Mouse (Mus musculus) forebrain, postnatal 0 days (tissue): Measurements from ENCODE around the gene Orai1. TPM values are rescaled to one million over a fixed set of nuclear protein-coding genes. Genes with fewer than 3 reads are reported as not detected.

ENCODE experiments used
- ATAC-seq: fragments of 200-750 bp; cut with Nextera tagmentation; 2 replicates; pipeline ENCODE4 v1.8.0; 2017; ENCODE audit warnings: mild to moderate bottlenecking, moderate library complexity
- DNase-seq: peaks from one replicate; pipeline ENCODE4 v3.0.0-alpha.2; 2015
- H3K27ac ChIP-seq: fragments of 300-500 bp; sonication (generic); 2 replicates; pipeline ENCODE4 v1.5.1; 2014; ENCODE audit warnings: low read depth, mild to moderate bottlenecking, antibody characterized with exemption, low read length, moderate library complexity, mixed read lengths
- H3K27me3 ChIP-seq: fragments of 300-500 bp; sonication (generic); 2 replicates; pipeline ENCODE4 v1.6.1; 2014; ENCODE audit warnings: mild to moderate bottlenecking, low read length, mixed read lengths; ENCODE audit not compliant: insufficient read depth
- H3K36me3 ChIP-seq: fragments of 300-500 bp; sonication (generic); 2 replicates; pipeline ENCODE4 v1.6.1; 2014; ENCODE audit warnings: mild to moderate bottlenecking, moderate library complexity; ENCODE audit not compliant: insufficient read depth
- H3K4me1 ChIP-seq: fragments of 300-500 bp; sonication (generic); 2 replicates; pipeline ENCODE4 v1.6.1; 2014; ENCODE audit warnings: antibody characterized with exemption; ENCODE audit not compliant: insufficient read depth
- H3K4me2 ChIP-seq: fragments of 300-500 bp; sonication (generic); 2 replicates; pipeline ENCODE4 v1.6.1; 2014; ENCODE audit warnings: low read depth, mild to moderate bottlenecking, moderate library complexity
- H3K4me3 ChIP-seq: fragments of 300-500 bp; sonication (generic); 2 replicates; pipeline ENCODE4 v1.5.1; 2014; ENCODE audit warnings: low read depth, low read length, mixed read lengths
- H3K9ac ChIP-seq: fragments of 300-500 bp; sonication (generic); 2 replicates; pipeline ENCODE4 v1.6.1; 2014; ENCODE audit warnings: mild to moderate bottlenecking
- H3K9me3 ChIP-seq: fragments of 300-500 bp; sonication (generic); 2 replicates; pipeline ENCODE4 v1.6.1; 2016; ENCODE audit warnings: low read length
- CTCF ChIP-seq: sonication (generic); IDR thresholded peaks from 2 replicates; pipeline ENCODE4 v1.5.1; 2016; ENCODE audit warnings: antibody characterized with exemption, control low read depth, low read depth
- WGBS: fragments of 180-500 bp; shearing (Covaris S2); extraction: QIAGEN DNeasy Blood & Tissue Kit; methylation state at CpG from one replicate; pipeline ENCODE4 v1.1.7; 2014; 5-methylcytosine and 5-hydroxymethylcytosine counted together
- polyA plus RNA-seq: library from polyadenylated mRNA; unstranded; fragments of >200 nt; fragmentation: Nextera tagmentation; extraction: Ambion mirVana; gene quantifications from 2 replicates; pipeline ENCODE4 v1.2.1, GENCODE M21; 2015
- total RNA-seq: library from RNA; depleted of rRNA; stranded (reverse); fragments of >200 nt; gene quantifications from 2 replicates; pipeline ENCODE4 v1.2.3, GENCODE M21; 2014

The Orai1 gene
- total and polyA plus RNA-seq, 2 experiments from 2014 or later, result 14.4 to 19.4 TPM

GRCm38 (mm10) chr5:123011705-123012104 lies 3.2 kb upstream of the Orai1 start:
- DNase-seq, result no peak
- Histone ChIP-seq H3K9ac (no peak overlapping the region), H3K4me2 (no peak overlapping the region), H3K9me3 (no peaks in the 10 kb centered on the region), H3K36me3 (no peaks in the 10 kb centered on the region), H3K27ac (no peak overlapping the region), H3K4me3 (no peak overlapping the region), H3K4me1 (peaks cover 9% of the 10 kb centered on the region; the same call in 1 of the 2 replicates), H3K27me3 (no peaks in the 10 kb centered on the region)
- no peak for ATAC-seq
- WGBS, result 90% methylated on average over 9 of the region's 9 CpGs
- no peak for TF ChIP-seq CTCF

- peak; percentile 86 for DNase-seq
- ATAC-seq, result peak; percentile 49
Measured at GRCm38 (mm10) chr5:123013599-123014315, 1.1 kb upstream of the Orai1 start.

GRCm38 (mm10) chr5:123015915-123016314 lies 1.0 kb downstream of the Orai1 start:
- ATAC-seq (no peak), DNase-seq (no peak)
- no peaks in the 10 kb centered on the region for H3K27me3 ChIP-seq
- 0 out of 2 replicates have a peak, but pooled peaks have one; percentile 7 for TF ChIP-seq CTCF
- peaks cover 9% of the 10 kb centered on the region; the same call in 1 of the 2 replicates for H3K4me1 ChIP-seq
- peak overlapping the region; percentile 73 for H3K4me2 ChIP-seq
- H3K36me3 ChIP-seq, result no peaks in the 10 kb centered on the region
- peak overlapping the region; percentile 72 for H3K4me3 ChIP-seq
- H3K9ac ChIP-seq, result peak overlapping the region; percentile 75
- H3K9me3 ChIP-seq, result no peaks in the 10 kb centered on the region
- WGBS, result 23% methylated on average over 8 of the region's 8 CpGs
- no peak overlapping the region for H3K27ac ChIP-seq

More at GRCm38 (mm10) chr5:123013599-123014315, 1.1 kb upstream of the Orai1 start:
- Histone ChIP-seq H3K4me1 (peaks cover 9% of the 10 kb centered on the region; the same call in 1 of the 2 replicates), H3K36me3 (no peaks in the 10 kb centered on the region), H3K27ac (peak overlapping the region; percentile 90; the same call in 1 of the 2 replicates), H3K9ac (no peak overlapping the region), H3K4me3 (no peak overlapping the region), H3K9me3 (no peaks in the 10 kb centered on the region), H3K27me3 (no peaks in the 10 kb centered on the region), H3K4me2 (no peak overlapping the region)
- TF ChIP-seq CTCF, result peak; percentile 83
- WGBS, result 45% methylated on average over 9 of the region's 9 CpGs

GRCm38 (mm10) chr5:123017504-123017903 lies 2.6 kb downstream of the Orai1 start:
- H3K27me3 ChIP-seq, result no peaks in the 10 kb centered on the region
- H3K9me3 ChIP-seq, result no peaks in the 10 kb centered on the region
- no peak for DNase-seq
- 94% methylated on average over 4 of the region's 4 CpGs for WGBS
- no peak overlapping the region for H3K4me3 ChIP-seq
- H3K36me3 ChIP-seq, result no peaks in the 10 kb centered on the region
- H3K4me2 ChIP-seq, result no peak overlapping the region
- no peak overlapping the region for H3K27ac ChIP-seq
- H3K9ac ChIP-seq, result no peak overlapping the region
- peaks cover 9% of the 10 kb centered on the region; the same call in 1 of the 2 replicates for H3K4me1 ChIP-seq
- TF ChIP-seq CTCF, result no peak
- ATAC-seq, result no peak

- peaks cover 6% of the 10 kb centered on the region; the same call in 1 of the 2 replicates for H3K4me1 ChIP-seq
- H3K27me3 ChIP-seq, result no peaks in the 10 kb centered on the region
- ATAC-seq (peak; percentile 57), DNase-seq (peak; percentile 56)
- no peaks in the 10 kb centered on the region for H3K9me3 ChIP-seq
- no peak overlapping the region for H3K4me3 ChIP-seq
- H3K27ac ChIP-seq, result peak overlapping the region; percentile 57
- no peaks in the 10 kb centered on the region for H3K36me3 ChIP-seq
- no peak overlapping the region for H3K4me2 ChIP-seq
- no peak overlapping the region for H3K9ac ChIP-seq
- WGBS, result 28% methylated on average over 10 of the region's 10 CpGs
- TF ChIP-seq CTCF, result no peak
Measured at GRCm38 (mm10) chr5:123019336-123020016, 4.6 kb downstream of the Orai1 start.

- WGBS, result 87% methylated on average over 5 of the region's 5 CpGs
- H3K27me3 ChIP-seq, result no peaks in the 10 kb centered on the region
- peaks cover 4% of the 10 kb centered on the region; the same call in 1 of the 2 replicates for H3K4me1 ChIP-seq
- 0 out of 2 replicates have a peak overlapping the region, but pooled peaks have one; percentile 40 for H3K27ac ChIP-seq
- no peaks in the 10 kb centered on the region for H3K9me3 ChIP-seq
- H3K4me2 ChIP-seq, result no peak overlapping the region
- H3K36me3 ChIP-seq, result no peaks in the 10 kb centered on the region
- ATAC-seq (no peak), DNase-seq (no peak)
- no peak for TF ChIP-seq CTCF
- no peak overlapping the region for H3K4me3 ChIP-seq
- H3K9ac ChIP-seq, result no peak overlapping the region
Measured at GRCm38 (mm10) chr5:123020426-123020825, 5.6 kb downstream of the Orai1 start.

- DNase-seq (no peak), ATAC-seq (no peak)
- no peak for TF ChIP-seq CTCF
- Histone ChIP-seq H3K27me3 (no peaks in the 10 kb centered on the region), H3K4me1 (no peaks in the 10 kb centered on the region), H3K9me3 (no peaks in the 10 kb centered on the region), H3K36me3 (no peaks in the 10 kb centered on the region), H3K27ac (no peak overlapping the region), H3K9ac (no peak overlapping the region), H3K4me2 (no peak overlapping the region), H3K4me3 (no peak overlapping the region)
- 94% methylated on average over 7 of the region's 7 CpGs for WGBS
Measured at GRCm38 (mm10) chr5:123021438-123021837, 6.6 kb downstream of the Orai1 start.
